ENCODE assay signal across 9 mouse cellular contexts in genomic region chr9:61200295-61200955, GRCm38 (mm10).
DNase-seq lines count a peak whose midpoint lies in the region; ATAC-seq and TF ChIP-seq lines count a peak whose summit lies in the region.
"Had no signal": no experiment of that assay in that cellular context is flagged by ENCODE, and none has a peak within 500 bp of the region (broad histone marks: within the 10 kb centered on the region; RNA-seq: fewer than 3 reads in every experiment).

No protein-coding gene starts in this region.

- H3K9me3 ChIP-seq in midbrain, embryonic 11.5 days (ENCODE audit: control insufficient read depth, low read length): no peaks in the 10 kb centered on the region
- H3K9me3 ChIP-seq in midbrain, embryonic 14.5 days (ENCODE audit: control insufficient read depth, low read length): no peaks in the 10 kb centered on the region
- H3K9me3 ChIP-seq in forebrain, postnatal 0 days (ENCODE audit: low read length): no peaks in the 10 kb centered on the region

- no peak for TF ChIP-seq CTCF in brain, embryonic 14.5 days (IDR thresholded peaks at IDR 0.05; ENCODE audit: borderline replicate concordance, extremely low read depth, insufficient read depth, insufficient read length)
- TF ChIP-seq CTCF in forebrain, postnatal 0 days (IDR thresholded peaks at IDR 0.05; ENCODE audit: low read depth): no peak

- 26% methylated on average over 5 of the region's 5 CpGs for WGBS in midbrain, embryonic 11.5 days
- 24% methylated on average over 5 of the region's 5 CpGs for WGBS in midbrain, embryonic 14.5 days
- 49% methylated on average over 5 of the region's 5 CpGs for WGBS in forebrain, postnatal 0 days

- H3K36me3 ChIP-seq in midbrain, embryonic 11.5 days (ENCODE audit: control insufficient read depth, insufficient read depth, low read length): no peaks in the 10 kb centered on the region
- no peaks in the 10 kb centered on the region for H3K36me3 ChIP-seq in midbrain, embryonic 14.5 days (ENCODE audit: control insufficient read depth, insufficient read depth, low read length)
- no peaks in the 10 kb centered on the region for H3K36me3 ChIP-seq in splenic B cell, adult 2 months (ENCODE audit: control insufficient read depth, insufficient read depth, low read length, poor library complexity, severe bottlenecking)
- H3K36me3 ChIP-seq in forebrain, postnatal 0 days (ENCODE audit: insufficient read depth): no peaks in the 10 kb centered on the region

- H3K4me3 ChIP-seq in midbrain, embryonic 11.5 days (ENCODE audit: low read depth, low read length): no peak overlapping the region
- H3K4me3 ChIP-seq in midbrain, embryonic 14.5 days (replicated peaks; ENCODE audit: low read depth, low read length): no peak overlapping the region
- no peak overlapping the region for H3K4me3 ChIP-seq in forebrain, postnatal 0 days (ENCODE audit: low read depth, low read length)

- no peak for TF ChIP-seq POLR2A in brain, embryonic 14.5 days (IDR thresholded peaks at IDR 0.05; ENCODE audit: borderline replicate concordance, extremely low read depth, insufficient read depth, insufficient read length, poor library complexity, severe bottlenecking)

- peaks cover 6% of the 10 kb centered on the region; the same call in 1 of the 2 replicates for H3K4me1 ChIP-seq in midbrain, embryonic 11.5 days (ENCODE audit: control insufficient read depth, insufficient read depth, low read length)
- peaks cover 22% of the 10 kb centered on the region for H3K4me1 ChIP-seq in midbrain, embryonic 14.5 days (ENCODE audit: control insufficient read depth, insufficient read depth, low read length)
- H3K4me1 ChIP-seq in forebrain, postnatal 0 days (ENCODE audit: insufficient read depth): no peaks in the 10 kb centered on the region

- H3K4me2 ChIP-seq in midbrain, embryonic 11.5 days: no peak overlapping the region
- H3K4me2 ChIP-seq in midbrain, embryonic 14.5 days (ENCODE audit: low read length): no peak overlapping the region
- no peak overlapping the region for H3K4me2 ChIP-seq in forebrain, postnatal 0 days (ENCODE audit: low read depth)

- no peak overlapping the region for H3K27ac ChIP-seq in midbrain, embryonic 11.5 days (ENCODE audit: low read depth, low read length)
- H3K27ac ChIP-seq in midbrain, embryonic 14.5 days (replicated peaks; ENCODE audit: low read depth, low read length): no peak overlapping the region
- H3K27ac ChIP-seq in forebrain, postnatal 0 days (ENCODE audit: low read depth, low read length): no peak overlapping the region

- no peak for ATAC-seq in midbrain, embryonic 11.5 days (ENCODE audit: low FRiP score)
- ATAC-seq in midbrain, embryonic 14.5 days (ENCODE audit: low FRiP score, low TSS enrichment): no peak
- no peak for ATAC-seq in forebrain, postnatal 0 days

- H3K27me3 ChIP-seq in midbrain, embryonic 11.5 days (ENCODE audit: control insufficient read depth, insufficient read depth, low read length): no peaks in the 10 kb centered on the region
- H3K27me3 ChIP-seq in midbrain, embryonic 14.5 days (ENCODE audit: control insufficient read depth, insufficient read depth, low read length): 0 out of 2 replicates have a peak, but pooled peaks cover 3% of the 10 kb centered on the region
- no peaks in the 10 kb centered on the region for H3K27me3 ChIP-seq in splenic B cell, adult 2 months (ENCODE audit: control insufficient read depth, insufficient read depth, low read length, poor library complexity, severe bottlenecking)
- no peaks in the 10 kb centered on the region for H3K27me3 ChIP-seq in forebrain, postnatal 0 days (ENCODE audit: insufficient read depth, low read length)

- no peak overlapping the region for H3K9ac ChIP-seq in midbrain, embryonic 11.5 days (ENCODE audit: low read length)
- H3K9ac ChIP-seq in midbrain, embryonic 14.5 days (replicated peaks; ENCODE audit: low read length): no peak overlapping the region
- no peak overlapping the region for H3K9ac ChIP-seq in forebrain, postnatal 0 days

- intact Hi-C loops in heart, postnatal 36 days (cut with DNase I): no loop called here
- intact Hi-C loops in left cerebral cortex, postnatal 25 days (cut with DNase I): no loop called here

- DNase-seq in heart, postnatal 4 days: peak; percentile 21
- DNase-seq in heart, postnatal 36 days: no peak
- DNase-seq in midbrain, embryonic 11.5 days (ENCODE audit: low spot score, missing footprints): peak; percentile 89
- no peak for DNase-seq in midbrain, embryonic 14.5 days
- peak; percentile 40 for DNase-seq in brain, embryonic 14.5 days (ENCODE audit: low read depth)
- peak; percentile 28 for DNase-seq in splenic B cell, adult 2 months (ENCODE audit: low read depth, low spot score)
- no peak for DNase-seq in forebrain, postnatal 0 days
- DNase-seq in left cerebral cortex, postnatal 25 days (ENCODE audit: low spot score in 2 of 2): no peak
- DNase-seq: thymus, postnatal 4 days had no signal

Comparison
In these comparisons a context has a peak if more than half of its experiments do, and no peak if none do; other contexts are left out.
1. DNase-seq: peak in heart, postnatal 4 days (single experiment), midbrain, embryonic 11.5 days (single experiment), brain, embryonic 14.5 days (single experiment) and splenic B cell, adult 2 months (single experiment); none in heart, postnatal 36 days (0 of 2), midbrain, embryonic 14.5 days (single experiment), forebrain, postnatal 0 days (single experiment) and left cerebral cortex, postnatal 25 days (0 of 2).